Comparison of ENCODE assay signal across 9 mouse cellular contexts in the genomic region with DNA sequence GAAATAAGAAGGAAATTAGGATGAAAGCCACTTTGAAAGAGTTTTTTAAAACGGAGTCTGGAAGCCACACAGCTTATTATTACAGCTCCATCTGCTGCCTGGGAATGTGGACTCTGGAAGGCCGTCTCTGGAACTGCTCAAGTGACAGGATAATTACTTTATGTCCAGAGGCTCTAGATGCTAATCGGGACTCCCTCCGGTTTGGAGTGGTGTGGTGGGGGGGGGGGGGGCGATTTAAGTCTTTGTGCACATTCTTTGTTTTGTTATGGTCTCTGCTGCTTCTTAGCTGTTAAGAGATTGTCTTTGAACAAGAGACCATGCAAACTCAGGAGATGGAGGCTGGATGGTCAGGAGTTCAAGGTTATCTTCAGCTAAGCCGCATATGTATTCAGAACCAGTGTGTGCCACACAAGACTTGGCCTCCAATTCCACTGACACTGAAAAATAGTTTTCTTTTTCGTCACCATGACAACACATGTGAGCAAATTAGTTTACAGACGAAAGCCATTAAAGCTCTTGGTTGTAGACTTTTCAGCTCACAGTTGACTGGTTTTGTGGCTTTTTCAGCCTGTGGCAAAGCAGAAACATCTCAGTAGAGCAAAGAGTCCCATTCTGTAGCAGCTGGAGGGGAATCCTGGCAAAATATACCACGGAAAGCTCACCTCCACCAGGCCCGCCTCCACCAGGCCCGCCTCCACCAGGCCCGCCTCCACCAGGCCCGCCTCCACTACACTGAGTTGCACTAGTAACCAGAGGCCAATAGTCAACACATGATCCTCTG. TPM values are rescaled to one million over a fixed set of nuclear protein-coding genes. Genes with fewer than 3 reads are reported as not detected.
DNase-seq lines count a peak whose midpoint lies in the region; ATAC-seq and TF ChIP-seq lines count a peak whose summit lies in the region.
"Had no signal": no experiment of that assay in that cellular context is flagged by ENCODE, and none has a peak within 500 bp of the region (broad histone marks: within the 10 kb centered on the region; RNA-seq: fewer than 3 reads in every experiment).

No protein-coding gene starts in this region.

- no peak overlapping the region for H3K4me3 ChIP-seq in stomach, embryonic 14.5 days (ENCODE audit: low read depth, low read length)
- H3K4me3 ChIP-seq in stomach, postnatal 0 days (ENCODE audit: low read depth, low read length) = no peak overlapping the region
- H3K4me3 ChIP-seq in forebrain, embryonic 12.5 days (replicated peaks) = no peak overlapping the region
- no peak overlapping the region for H3K4me3 ChIP-seq in lung, adult 2 months (replicated peaks; ENCODE audit: extremely low read depth, low read depth, low read length)

- H3K9me3 ChIP-seq in stomach, embryonic 14.5 days (ENCODE audit: control insufficient read depth, low read depth, low read length) = no peaks in the 10 kb centered on the region
- no peaks in the 10 kb centered on the region for H3K9me3 ChIP-seq in stomach, postnatal 0 days (ENCODE audit: control insufficient read depth, low read length)
- no peaks in the 10 kb centered on the region for H3K9me3 ChIP-seq in forebrain, embryonic 12.5 days

- TF ChIP-seq POLR2A in lung, adult 2 months (IDR thresholded peaks at IDR 0.05; ENCODE audit: borderline replicate concordance, extremely low read depth, low read depth, low read length) = no peak

- no peak overlapping the region for H3K4me2 ChIP-seq in stomach, embryonic 14.5 days (replicated peaks; ENCODE audit: low read depth, low read length)
- no peak overlapping the region for H3K4me2 ChIP-seq in stomach, postnatal 0 days (replicated peaks; ENCODE audit: low read depth)
- H3K4me2 ChIP-seq in forebrain, embryonic 12.5 days = no peak overlapping the region

- H3K27ac ChIP-seq in stomach, embryonic 14.5 days (ENCODE audit: low read length) = peak overlapping the region; percentile 64
- H3K27ac ChIP-seq in stomach, postnatal 0 days (replicated peaks) = no peak overlapping the region
- H3K27ac ChIP-seq in forebrain, embryonic 12.5 days = 0 out of 2 replicates have a peak overlapping the region, but pooled peaks have one; percentile 1

- peak; percentile 74; the same call in 1 of the 2 replicates for ATAC-seq in stomach, embryonic 14.5 days (ENCODE audit: insufficient number of reproducible peaks, insufficient read depth, low FRiP score, low read depth)
- ATAC-seq in stomach, postnatal 0 days (ENCODE audit: low FRiP score, low TSS enrichment) = no peak
- ATAC-seq in forebrain, embryonic 12.5 days (ENCODE audit: low FRiP score) = no peak
- ATAC-seq in granulocyte monocyte progenitor cell, adult 5-6 weeks (replicated peaks; ENCODE audit: poor library complexity, severe bottlenecking) = no peak

- no peaks in the 10 kb centered on the region for H3K36me3 ChIP-seq in stomach, embryonic 14.5 days (ENCODE audit: control insufficient read depth, insufficient read depth, low read length)
- H3K36me3 ChIP-seq in stomach, postnatal 0 days (ENCODE audit: control insufficient read depth, insufficient read depth, low read length) = no peaks in the 10 kb centered on the region
- H3K36me3 ChIP-seq in forebrain, embryonic 12.5 days (replicated peaks) = no peaks in the 10 kb centered on the region

- H3K4me1 ChIP-seq in stomach, embryonic 14.5 days (ENCODE audit: control insufficient read depth, insufficient read depth, low read length) = peaks cover 7% of the 10 kb centered on the region; the same call in 1 of the 2 replicates
- no peaks in the 10 kb centered on the region for H3K4me1 ChIP-seq in stomach, postnatal 0 days (replicated peaks; ENCODE audit: control insufficient read depth, insufficient read depth)
- peaks cover 18% of the 10 kb centered on the region for H3K4me1 ChIP-seq in forebrain, embryonic 12.5 days
- H3K4me1 ChIP-seq in lung, adult 2 months (ENCODE audit: control insufficient read depth, insufficient read depth, low read length) = no peaks in the 10 kb centered on the region; the same call in 1 of the 2 replicates

- TF ChIP-seq EP300 in stomach, postnatal 0 days (optimal IDR thresholded peaks at IDR 0.05) = no peak

- TF ChIP-seq CTCF in stomach, postnatal 0 days (IDR thresholded peaks at IDR 0.05; ENCODE audit: low read depth) = no peak
- TF ChIP-seq CTCF in lung, adult 2 months (IDR thresholded peaks at IDR 0.05; ENCODE audit: insufficient read depth, low read length) = no peak

- H3K9ac ChIP-seq in stomach, embryonic 14.5 days (replicated peaks; ENCODE audit: low read depth, low read length) = no peak overlapping the region
- H3K9ac ChIP-seq in stomach, postnatal 0 days (ENCODE audit: low read length) = no peak overlapping the region
- H3K9ac ChIP-seq in forebrain, embryonic 12.5 days = no peak overlapping the region

- DNase-seq in stomach, postnatal 0 days (ENCODE audit: low spot score) = no peak
- DNase-seq in kidney, postnatal 25 days = peak; percentile 23 to 62
- no peak for DNase-seq in lung, adult 18-20 months
- DNase-seq in lung, adult 2 months = no peak
- no peak for DNase-seq in thymus, postnatal 36 days
- DNase-seq: right cerebral cortex, adult 18-20 months had no signal

- H3K27me3 ChIP-seq in stomach, embryonic 14.5 days (ENCODE audit: control insufficient read depth, insufficient read depth, low read length) = no peaks in the 10 kb centered on the region
- H3K27me3 ChIP-seq in stomach, postnatal 0 days (ENCODE audit: control insufficient read depth, insufficient read depth, low read length) = no peaks in the 10 kb centered on the region
- H3K27me3 ChIP-seq in forebrain, embryonic 12.5 days = no peaks in the 10 kb centered on the region

- WGBS in stomach, embryonic 14.5 days = 37% methylated on average over 13 of the region's 13 CpGs
- WGBS in stomach, postnatal 0 days = 44% methylated on average over 13 of the region's 13 CpGs
- WGBS in forebrain, embryonic 12.5 days = 32% methylated on average over 13 of the region's 13 CpGs
- 58% methylated on average over 13 of the region's 13 CpGs for WGBS in lung, adult 2 months

RNA-seq across cellular contexts. Expression of gene Scaf11, which starts 31.4 kb away (rescaled TPM):
- 99.5 and 105 TPM in 2 replicates for polyA plus RNA-seq in stomach, embryonic 14.5 days (2014; fragmentation: Nextera tagmentation; extraction: Ambion mirVana)
- 44.1 and 47.4 TPM in 2 replicates for polyA plus RNA-seq in stomach, postnatal 0 days (2015; fragmentation: Nextera tagmentation; extraction: Ambion mirVana)
- 95.8 and 98.0 TPM in 2 replicates for polyA plus RNA-seq in forebrain, embryonic 12.5 days (2016; fragmentation: Nextera tagmentation; extraction: Ambion mirVana)
- 88.4 and 105 TPM in 2 replicates for total RNA-seq in granulocyte monocyte progenitor cell, adult 5-6 weeks (2014; fragmentation: Nextera tagmentation)
- 126 and 137 TPM in 2 replicates for total RNA-seq in granulocyte monocyte progenitor cell, adult 5-6 weeks (2017)
- 21.3 and 24.6 TPM in 2 replicates for polyA plus RNA-seq in lung, adult 2 months (2012; rRNA removed)

Comparison
In these comparisons a context has a peak if more than half of its experiments do, and no peak if none do; other contexts are left out.
1. DNase-seq: peak in kidney, postnatal 25 days (2 of 2); none in stomach, postnatal 0 days (single experiment), lung, adult 18-20 months (0 of 2), lung, adult 2 months (single experiment) and thymus, postnatal 36 days (0 of 2).